Mouse (Mus musculus) megakaryocyte, embryonic 14.5 days (primary cell): Measurements from ENCODE around the gene Tax1bp1.

Experiments
- FLI1 ChIP-seq: IDR thresholded peaks from 2 replicates; pipeline ENCODE4 v1.6.1; 2012; ENCODE audit warnings: low read length, inconsistent platforms, mixed read lengths
- GATA1 ChIP-seq: IDR thresholded peaks from 3 replicates; pipeline ENCODE4 v1.6.1; 2012; ENCODE audit warnings: mixed read lengths, low read length, inconsistent platforms, borderline replicate concordance

DNA sequence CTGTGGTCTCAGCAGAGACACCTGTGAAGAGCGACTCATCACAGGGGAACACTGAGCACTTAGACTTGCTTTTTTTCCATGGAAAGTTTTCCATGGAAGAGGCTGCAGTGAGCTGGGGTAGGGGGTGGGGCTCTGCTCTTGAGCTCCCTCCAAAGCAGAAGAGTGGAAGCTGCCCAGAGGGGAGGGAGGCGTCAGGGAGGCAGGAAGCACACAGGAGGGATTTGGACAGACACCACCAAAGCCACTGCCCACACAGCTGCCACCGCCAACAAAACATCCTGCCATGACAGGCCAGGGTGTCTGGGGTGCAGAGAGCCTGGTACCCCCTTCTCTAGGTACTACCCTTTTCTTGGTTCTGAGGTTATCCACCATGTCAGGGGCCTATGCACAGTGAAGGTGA, 61.8 kb downstream of the Tax1bp1 start:
- no peak for TF ChIP-seq GATA1
- no peak for TF ChIP-seq FLI1
